Mouse (Mus musculus) heart, postnatal 0 days (tissue): Measurements from ENCODE around the gene Rab33b. TPM values are rescaled to one million over a fixed set of nuclear protein-coding genes. Genes with fewer than 3 reads are reported as not detected.

Experiments
- ATAC-seq: fragments of 200-750 bp; cut with Nextera tagmentation; 2 replicates; pipeline ENCODE4 v1.8.0; 2017; ENCODE audit warnings: low read depth, moderate number of reproducible peaks, moderate library complexity; ENCODE audit not compliant: insufficient read depth
- DNase-seq: peaks from one replicate; pipeline ENCODE4 v3.0.0-alpha.2; 2016; ENCODE audit warnings: low spot score
- H3K27ac ChIP-seq: fragments of 300-500 bp; sonication (generic); 2 replicates; pipeline ENCODE4 v1.5.1; 2014; ENCODE audit warnings: low read depth, mild to moderate bottlenecking
- H3K27me3 ChIP-seq: fragments of 300-500 bp; sonication (generic); 2 replicates; pipeline ENCODE4 v1.6.1; 2014; ENCODE audit warnings: low read length, mixed read lengths; ENCODE audit not compliant: control insufficient read depth, insufficient read depth
- H3K36me3 ChIP-seq: fragments of 300-500 bp; sonication (generic); replicated peaks from 2 replicates; pipeline ENCODE4 v1.6.1; 2014; ENCODE audit warnings: low read length, mixed read lengths; ENCODE audit not compliant: control insufficient read depth, insufficient read depth
- H3K4me1 ChIP-seq: fragments of 300-500 bp; sonication (generic); 2 replicates; pipeline ENCODE4 v1.6.1; 2014; ENCODE audit warnings: antibody characterized with exemption; ENCODE audit not compliant: control insufficient read depth, insufficient read depth
- H3K4me2 ChIP-seq: fragments of 300-500 bp; sonication (generic); 2 replicates; pipeline ENCODE4 v1.6.1; 2014; ENCODE audit warnings: low read depth, mild to moderate bottlenecking, low read length, moderate library complexity
- H3K4me3 ChIP-seq: fragments of 300-500 bp; sonication (generic); 2 replicates; pipeline ENCODE4 v1.5.1; 2014; ENCODE audit warnings: low read depth, low read length
- H3K9ac ChIP-seq: fragments of 300-500 bp; sonication (generic); replicated peaks from 2 replicates; pipeline ENCODE4 v1.6.1; 2014; ENCODE audit warnings: low read depth, low read length, mixed read lengths
- H3K9me3 ChIP-seq: fragments of 300-500 bp; sonication (generic); replicated peaks from 2 replicates; pipeline ENCODE4 v1.6.1; 2016; ENCODE audit warnings: low read length; ENCODE audit not compliant: control insufficient read depth
- CTCF ChIP-seq: IDR thresholded peaks from 2 replicates; pipeline ENCODE4 v1.5.1; 2016; ENCODE audit warnings: antibody characterized with exemption, control low read depth, low read depth
- EP300 ChIP-seq: IDR thresholded peaks from 2 replicates; pipeline ENCODE4 v1.6.1; 2016; ENCODE audit warnings: antibody characterized with exemption, low read depth
- WGBS: fragments of 180-500 bp; shearing (Covaris S2); extraction: QIAGEN DNeasy Blood & Tissue Kit; methylation state at CpG from one replicate; pipeline ENCODE4 v1.1.7; 2014; 5-methylcytosine and 5-hydroxymethylcytosine counted together
- polyA plus RNA-seq: library from polyadenylated mRNA; unstranded; fragments of >200 nt; fragmentation: Nextera tagmentation; extraction: Ambion mirVana; gene quantifications from 2 replicates; pipeline ENCODE4 v1.2.1, GENCODE M21; 2015
- total RNA-seq: library from RNA; depleted of rRNA; stranded (reverse); fragments of >200 nt; gene quantifications from 2 replicates; pipeline ENCODE4 v1.2.3, GENCODE M21; 2014; ENCODE audit warnings: low replicate concordance

The Rab33b gene
- total and polyA plus RNA-seq, 2 experiments from 2014 or later: 9.0 to 12.7 TPM

DNA sequence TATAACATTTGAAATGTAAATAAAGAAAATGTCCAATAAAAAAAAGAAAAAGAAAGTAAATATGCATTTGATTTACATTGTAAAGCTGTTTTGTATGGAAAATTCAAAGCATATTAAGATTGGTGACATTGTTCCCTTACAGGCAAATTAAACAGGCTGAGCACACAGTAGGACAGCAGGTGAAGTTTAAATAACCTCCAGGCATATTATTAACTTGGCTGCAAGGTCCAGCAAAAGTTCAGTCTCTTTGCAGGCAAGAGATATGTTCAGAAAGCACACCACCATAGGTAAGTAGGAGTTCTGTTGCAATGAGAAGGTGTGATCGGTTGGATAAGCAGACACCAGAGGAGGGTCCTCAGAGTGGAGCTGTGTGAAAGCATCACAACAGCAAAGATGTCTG is 14.3 kb downstream of the Rab33b start:
- Histone ChIP-seq H3K27me3 (no peaks in the 10 kb centered on the region), H3K4me3 (no peak overlapping the region), H3K9ac (no peak overlapping the region), H3K4me2 (no peak overlapping the region), H3K27ac (no peak overlapping the region), H3K36me3 (peaks cover 12% of the 10 kb centered on the region), H3K9me3 (no peaks in the 10 kb centered on the region), H3K4me1 (no peaks in the 10 kb centered on the region; the same call in 1 of the 2 replicates)
- DNase-seq (no peak), ATAC-seq (no peak)
- WGBS: 94% methylated on average over 1 of the region's 1 CpGs
- no peak for TF ChIP-seq EP300
- no peak for TF ChIP-seq CTCF

- WGBS: 55% methylated on average over 5 of the region's 5 CpGs
- no peak overlapping the region for H3K9ac ChIP-seq
- peaks cover 6% of the 10 kb centered on the region for H3K36me3 ChIP-seq
- H3K4me2 ChIP-seq: no peak overlapping the region
- H3K4me1 ChIP-seq: no peaks in the 10 kb centered on the region
- ATAC-seq: no peak
- H3K27me3 ChIP-seq: no peaks in the 10 kb centered on the region
- H3K9me3 ChIP-seq: no peaks in the 10 kb centered on the region
- DNase-seq: no peak
- no peak overlapping the region for H3K27ac ChIP-seq
- no peak for TF ChIP-seq CTCF
- TF ChIP-seq EP300: no peak
- H3K4me3 ChIP-seq: no peak overlapping the region
Measured at GRCm38 (mm10) chr3:51498659-51499058, 14.9 kb downstream of the Rab33b start.

- no peak for ATAC-seq
- Histone ChIP-seq H3K36me3 (no peaks in the 10 kb centered on the region; the same call in 1 of the 2 replicates), H3K27ac (no peak overlapping the region), H3K9ac (no peak overlapping the region), H3K4me3 (no peak overlapping the region), H3K9me3 (no peaks in the 10 kb centered on the region), H3K27me3 (no peaks in the 10 kb centered on the region), H3K4me2 (no peak overlapping the region), H3K4me1 (no peaks in the 10 kb centered on the region)
- TF ChIP-seq EP300 (no peak), CTCF (no peak)
- DNase-seq: no peak
- 91% methylated on average over 4 of the region's 4 CpGs for WGBS
Measured at GRCm38 (mm10) chr3:51499876-51500275, 16.2 kb downstream of the Rab33b start.

- 80% methylated on average over 11 of the region's 11 CpGs for WGBS
- no peaks in the 10 kb centered on the region for H3K27me3 ChIP-seq
- no peak for DNase-seq
Measured at GRCm38 (mm10) chr3:51504385-51504952, 20.7 kb downstream of the Rab33b start.

DNA sequence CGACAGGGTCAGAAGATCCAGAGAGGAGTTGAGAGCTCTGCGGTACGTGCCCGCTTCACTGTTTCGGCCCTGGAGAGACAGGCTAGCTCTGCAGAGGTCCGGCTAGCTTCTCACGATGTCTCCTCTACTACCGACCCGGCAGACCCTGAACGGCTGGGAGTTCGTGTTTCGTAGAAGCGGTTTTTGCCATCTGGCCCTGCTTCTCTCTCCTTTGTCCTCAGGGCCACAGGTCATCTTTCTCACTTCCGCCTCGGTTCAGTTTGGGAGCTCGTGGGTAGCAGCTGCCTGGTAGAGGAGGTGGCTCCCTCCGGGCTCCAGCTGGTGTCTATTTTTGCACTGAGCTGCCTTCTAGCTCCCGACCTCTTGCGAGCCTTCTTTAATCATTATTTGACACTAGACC is 21.7 kb downstream of the Rab33b start:
- no peak overlapping the region for H3K4me2 ChIP-seq
- ATAC-seq (no peak), DNase-seq (no peak)
- no peaks in the 10 kb centered on the region for H3K27me3 ChIP-seq
- H3K36me3 ChIP-seq: no peaks in the 10 kb centered on the region
- no peaks in the 10 kb centered on the region for H3K4me1 ChIP-seq
- no peak for TF ChIP-seq CTCF
- TF ChIP-seq EP300: no peak
- H3K9ac ChIP-seq: no peak overlapping the region
- H3K27ac ChIP-seq: no peak overlapping the region
- no peaks in the 10 kb centered on the region for H3K9me3 ChIP-seq
- H3K4me3 ChIP-seq: no peak overlapping the region
- 60% methylated on average over 19 of the region's 19 CpGs for WGBS

More at GRCm38 (mm10) chr3:51504385-51504952, 20.7 kb downstream of the Rab33b start:
- H3K9me3 ChIP-seq: no peaks in the 10 kb centered on the region
- no peak overlapping the region for H3K9ac ChIP-seq
- H3K27ac ChIP-seq: no peak overlapping the region
- H3K4me3 ChIP-seq: no peak overlapping the region
- TF ChIP-seq CTCF: no peak
- TF ChIP-seq EP300: no peak
- H3K36me3 ChIP-seq: no peaks in the 10 kb centered on the region
- no peak for ATAC-seq
- H3K4me2 ChIP-seq: no peak overlapping the region
- H3K4me1 ChIP-seq: no peaks in the 10 kb centered on the region

- ATAC-seq: peak; percentile 57; the same call in 1 of the 2 replicates
- no peak overlapping the region for H3K9ac ChIP-seq
- no peak for TF ChIP-seq EP300
- peak; percentile 89 for TF ChIP-seq CTCF
- peak; percentile 62 for DNase-seq
- no peaks in the 10 kb centered on the region for H3K27me3 ChIP-seq
- H3K36me3 ChIP-seq: 0 out of 2 replicates have a peak, but pooled peaks cover 5% of the 10 kb centered on the region
- 0 out of 2 replicates have a peak overlapping the region, but pooled peaks have one; percentile 3 for H3K4me3 ChIP-seq
- 17% methylated on average over 8 of the region's 8 CpGs for WGBS
- H3K4me2 ChIP-seq: peak overlapping the region; percentile 26
- no peaks in the 10 kb centered on the region for H3K4me1 ChIP-seq
- no peaks in the 10 kb centered on the region for H3K9me3 ChIP-seq
- H3K27ac ChIP-seq: no peak overlapping the region
Measured at GRCm38 (mm10) chr3:51510903-51511302, 27.2 kb downstream of the Rab33b start.
